Mouse (Mus musculus): ENCODE results near the gene Lsm12. TPM values are rescaled to one million over a fixed set of nuclear protein-coding genes. Genes with fewer than 3 reads are reported as not detected.

Lsm12 gene
- polyA plus RNA-seq, 1 experiment from 2014 or later: 87.0 TPM

- Histone ChIP-seq H3K27me3 (replicated peaks) (no peaks in the 10 kb centered on the region), H3K9me3 (no peaks in the 10 kb centered on the region), H3K4me3 (no peak overlapping the region), H3K27ac (no peak overlapping the region), H3K4me2 (replicated peaks) (no peak overlapping the region), H3K9ac (no peak overlapping the region), H3K4me1 (0 out of 2 replicates have a peak, but pooled peaks cover 2% of the 10 kb centered on the region), H3K36me3 (peaks cover 89% of the 10 kb centered on the region)
- WGBS: 87% methylated on average over 21 of the region's 21 CpGs
- ATAC-seq (ENCODE audit: low FRiP score, low read depth): no peak
Measured at GRCm38 (mm10) chr11:102196018-102196797, 11.1 kb upstream of the Lsm12 start.

DNA sequence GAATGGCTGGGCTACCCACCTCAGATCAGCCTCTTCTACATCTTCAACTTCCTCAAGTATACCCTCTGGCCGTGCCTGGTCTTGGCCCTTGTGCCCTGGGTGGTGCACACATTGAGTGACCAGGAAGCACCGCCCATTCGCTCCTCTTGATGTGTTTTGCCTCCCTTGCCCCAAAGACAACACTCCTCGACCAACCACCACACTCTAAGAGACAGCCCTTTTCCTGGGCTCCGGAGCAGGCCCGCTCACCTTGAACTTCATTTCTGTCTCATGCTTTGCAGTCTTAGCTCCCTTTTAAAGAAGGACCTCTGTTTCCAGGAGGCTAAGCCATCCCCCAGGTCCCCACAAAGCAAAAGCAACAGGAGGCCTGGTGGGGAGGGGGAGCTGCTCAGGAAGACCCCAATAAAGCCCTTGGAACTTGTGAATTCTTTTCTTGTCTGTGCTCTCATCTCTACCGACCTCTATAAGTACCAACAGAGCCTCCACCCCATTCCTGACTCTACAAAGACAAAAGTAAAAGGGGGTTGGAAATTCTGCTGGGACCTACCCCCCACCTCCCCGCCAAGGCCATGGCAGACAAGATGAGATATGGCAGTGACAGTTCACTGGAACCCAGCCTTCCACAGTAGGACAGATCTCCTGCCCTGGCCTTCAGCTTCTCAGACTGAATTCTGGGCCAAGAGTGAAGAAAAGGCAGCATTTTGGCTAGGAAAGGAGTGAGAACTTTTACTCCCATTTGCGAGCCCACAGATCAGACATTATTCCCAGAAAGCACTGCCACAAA is 8.8 kb upstream of the Lsm12 start:
- no peak for ATAC-seq (ENCODE audit: low FRiP score, low read depth)
- Histone ChIP-seq H3K4me2 (replicated peaks) (no peak overlapping the region), H3K4me1 (peaks cover 21% of the 10 kb centered on the region), H3K9ac (no peak overlapping the region), H3K4me3 (no peak overlapping the region), H3K36me3 (peaks cover 66% of the 10 kb centered on the region), H3K27ac (no peak overlapping the region), H3K9me3 (no peaks in the 10 kb centered on the region), H3K27me3 (replicated peaks) (no peaks in the 10 kb centered on the region)
- 72% methylated on average over 9 of the region's 9 CpGs for WGBS

- no peaks in the 10 kb centered on the region for H3K9me3 ChIP-seq
- 27% methylated on average over 4 of the region's 4 CpGs for WGBS
- H3K36me3 ChIP-seq: peaks cover 36% of the 10 kb centered on the region
- peak overlapping the region; percentile 63 for H3K4me2 ChIP-seq (replicated peaks)
- no peak overlapping the region; the same call in 1 of the 2 replicates for H3K9ac ChIP-seq
- ATAC-seq (ENCODE audit: low FRiP score, low read depth): no peak
- no peak overlapping the region for H3K27ac ChIP-seq
- no peaks in the 10 kb centered on the region for H3K27me3 ChIP-seq (replicated peaks)
- no peak overlapping the region for H3K4me3 ChIP-seq
- peaks cover 21% of the 10 kb centered on the region for H3K4me1 ChIP-seq
Measured at GRCm38 (mm10) chr11:102190848-102191247, 5.8 kb upstream of the Lsm12 start.

DNA sequence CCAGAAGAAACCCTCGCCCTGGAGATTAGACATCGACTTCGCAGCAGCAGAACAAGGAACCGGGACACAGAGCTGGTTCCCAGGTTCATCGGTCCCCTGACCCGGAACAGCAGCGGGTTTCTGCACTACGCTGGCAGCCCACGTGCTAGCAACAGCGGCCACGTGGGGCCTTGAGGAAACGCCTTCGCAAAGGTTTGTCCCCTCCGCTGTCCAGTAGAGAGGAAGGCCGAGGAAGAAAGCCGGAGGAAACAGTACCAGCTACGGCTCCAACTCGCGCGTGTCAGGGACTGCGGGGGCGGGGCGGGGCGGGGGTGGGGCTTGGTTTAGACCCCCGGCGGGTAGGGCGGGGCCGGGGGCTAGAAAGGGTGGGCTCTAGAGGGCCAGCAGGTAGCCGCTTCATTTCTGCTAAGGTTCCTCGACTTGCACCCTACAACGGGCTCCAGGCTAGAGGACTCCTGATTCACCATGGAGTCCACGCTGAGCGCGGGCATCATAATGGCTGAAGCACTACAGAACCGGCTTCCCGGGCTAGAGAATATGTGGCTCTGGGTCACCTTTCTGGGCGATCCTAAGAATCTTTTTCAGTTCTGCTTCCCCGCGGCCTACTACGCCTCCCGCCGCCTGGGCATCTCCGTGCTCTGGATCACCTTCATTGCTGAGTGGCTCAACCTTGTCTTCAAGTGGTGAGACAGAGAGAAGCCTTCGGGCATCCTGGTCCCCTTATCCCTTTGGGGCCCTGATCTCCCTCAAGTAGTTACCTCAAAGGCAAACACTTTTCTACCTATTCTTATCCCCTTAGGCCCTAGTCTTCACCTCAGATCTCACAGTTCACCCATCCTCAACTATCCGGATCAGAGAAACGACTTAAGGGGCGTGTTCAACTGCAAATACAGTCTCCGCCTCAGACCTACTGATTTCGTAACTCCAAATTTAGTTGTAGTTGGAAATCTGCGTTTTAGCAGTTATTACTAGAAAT is 4.7 kb upstream of the Lsm12 start, which contains the start of gene G6pc3:
TSS of gene G6pc3 (plus strand) at position 160 of the 976 bp plus-strand sequence.
- H3K36me3 ChIP-seq: peaks cover 26% of the 10 kb centered on the region
- 3% methylated on average over 50 of the region's 50 CpGs for WGBS
- peak within 1 kb of the TSS; percentile 47 for H3K4me3 ChIP-seq
- H3K4me1 ChIP-seq: peaks cover 21% of the 10 kb centered on the region
- peak within 1 kb of the TSS; percentile 62 for H3K9ac ChIP-seq
- no peaks in the 10 kb centered on the region for H3K9me3 ChIP-seq
- no peak within 1 kb of the TSS for H3K27ac ChIP-seq
- ATAC-seq (ENCODE audit: low FRiP score, low read depth): peak; percentile 74
- H3K27me3 ChIP-seq (replicated peaks): no peaks in the 10 kb centered on the region
- H3K4me2 ChIP-seq (replicated peaks): peak within 1 kb of the TSS; percentile 63

- Histone ChIP-seq H3K4me3 (peak overlapping the region; percentile 47), H3K36me3 (peaks cover 20% of the 10 kb centered on the region), H3K27ac (no peak overlapping the region), H3K4me2 (replicated peaks) (peak overlapping the region; percentile 63), H3K4me1 (peaks cover 25% of the 10 kb centered on the region), H3K27me3 (replicated peaks) (no peaks in the 10 kb centered on the region), H3K9ac (no peak overlapping the region; the same call in 1 of the 2 replicates), H3K9me3 (no peaks in the 10 kb centered on the region)
- no peak for ATAC-seq (ENCODE audit: low FRiP score, low read depth)
- WGBS: 76% methylated on average over 6 of the region's 6 CpGs
Measured at GRCm38 (mm10) chr11:102188980-102189379, 3.9 kb upstream of the Lsm12 start.

DNA sequence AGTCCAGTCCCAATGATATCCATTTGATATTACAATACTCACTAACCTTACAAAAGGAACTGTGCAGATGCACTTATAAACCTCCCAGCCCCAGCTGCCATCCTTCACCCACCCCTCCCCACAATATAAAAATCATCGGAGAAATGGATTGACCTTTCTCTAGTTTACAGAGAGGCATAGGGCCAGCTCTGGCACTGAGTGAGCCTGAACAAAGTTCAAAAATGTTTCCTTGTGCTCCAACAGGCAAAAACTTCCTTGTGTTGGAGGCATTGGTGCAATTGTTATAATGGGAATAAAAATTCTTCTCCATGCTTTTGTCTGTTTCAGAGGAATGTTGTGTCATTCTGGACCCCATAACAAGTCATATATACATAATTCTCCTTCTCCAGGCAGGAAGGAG is 1.1 kb upstream of the Lsm12 start:
- H3K27ac ChIP-seq: no peak overlapping the region
- no peaks in the 10 kb centered on the region for H3K9me3 ChIP-seq
- H3K36me3 ChIP-seq: peaks cover 12% of the 10 kb centered on the region
- no peak overlapping the region for H3K4me3 ChIP-seq
- H3K9ac ChIP-seq: no peak overlapping the region
- H3K4me2 ChIP-seq (replicated peaks): no peak overlapping the region
- H3K27me3 ChIP-seq (replicated peaks): no peaks in the 10 kb centered on the region
- ATAC-seq (ENCODE audit: low FRiP score, low read depth): no peak
- WGBS: 90% methylated on average over 1 of the region's 1 CpGs
- peaks cover 34% of the 10 kb centered on the region for H3K4me1 ChIP-seq

DNA sequence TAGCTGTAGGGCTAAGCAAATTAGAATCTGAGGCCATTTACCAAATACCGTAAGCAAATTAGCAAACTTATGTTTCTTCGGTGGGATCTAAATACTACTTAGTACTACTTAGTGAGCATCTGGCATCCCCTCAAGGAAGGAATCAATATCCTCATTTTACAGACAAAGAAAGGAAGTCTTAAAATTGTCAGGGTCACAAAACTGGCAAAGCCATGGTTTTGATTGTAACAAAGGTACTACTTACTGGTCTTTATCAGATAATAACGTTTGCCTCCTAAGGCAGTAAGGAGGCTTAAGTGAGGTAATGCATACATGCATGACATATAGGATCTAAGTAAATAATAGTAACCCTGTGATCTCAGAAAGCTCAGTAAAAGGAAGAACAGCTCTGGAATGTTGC is 581 bp upstream of the Lsm12 start:
- 62% methylated on average over 3 of the region's 3 CpGs for WGBS
- Histone ChIP-seq H3K4me2 (replicated peaks) (peak overlapping the region; percentile 83), H3K4me3 (peak overlapping the region; percentile 83; the same call in 1 of the 2 replicates), H3K9ac (peak overlapping the region; percentile 86; the same call in 1 of the 2 replicates), H3K36me3 (peaks cover 13% of the 10 kb centered on the region), H3K27ac (no peak overlapping the region), H3K4me1 (peaks cover 28% of the 10 kb centered on the region), H3K27me3 (replicated peaks) (no peaks in the 10 kb centered on the region), H3K9me3 (no peaks in the 10 kb centered on the region)
- no peak for ATAC-seq (ENCODE audit: low FRiP score, low read depth)

DNA sequence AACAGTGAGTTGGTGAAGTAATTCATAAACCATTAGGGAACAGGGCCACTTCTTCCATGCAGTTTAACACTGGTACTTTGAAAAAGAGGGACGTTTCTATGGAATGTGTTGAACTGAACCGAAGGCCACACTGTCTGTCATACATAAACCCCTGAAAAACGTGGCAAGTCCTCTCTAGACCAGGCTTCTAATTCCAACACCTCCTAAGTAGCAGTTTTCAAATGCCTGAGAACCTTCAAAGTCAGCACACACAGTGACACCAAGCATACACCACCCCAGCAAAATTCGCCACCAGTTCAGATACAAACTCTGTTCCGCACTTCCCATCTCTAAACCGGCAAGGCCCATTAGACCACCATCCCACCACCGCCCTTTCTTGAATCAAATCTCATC is 847 bp downstream of the Lsm12 start:
- Histone ChIP-seq H3K27me3 (replicated peaks) (no peaks in the 10 kb centered on the region), H3K4me3 (peak overlapping the region; percentile 83), H3K36me3 (peaks cover 22% of the 10 kb centered on the region), H3K27ac (peak overlapping the region; percentile 91), H3K4me1 (peaks cover 21% of the 10 kb centered on the region), H3K9me3 (no peaks in the 10 kb centered on the region), H3K9ac (peak overlapping the region; percentile 86), H3K4me2 (replicated peaks) (peak overlapping the region; percentile 83)
- no peak for ATAC-seq (ENCODE audit: low FRiP score, low read depth)
- 5% methylated on average over 7 of the region's 7 CpGs for WGBS

DNA sequence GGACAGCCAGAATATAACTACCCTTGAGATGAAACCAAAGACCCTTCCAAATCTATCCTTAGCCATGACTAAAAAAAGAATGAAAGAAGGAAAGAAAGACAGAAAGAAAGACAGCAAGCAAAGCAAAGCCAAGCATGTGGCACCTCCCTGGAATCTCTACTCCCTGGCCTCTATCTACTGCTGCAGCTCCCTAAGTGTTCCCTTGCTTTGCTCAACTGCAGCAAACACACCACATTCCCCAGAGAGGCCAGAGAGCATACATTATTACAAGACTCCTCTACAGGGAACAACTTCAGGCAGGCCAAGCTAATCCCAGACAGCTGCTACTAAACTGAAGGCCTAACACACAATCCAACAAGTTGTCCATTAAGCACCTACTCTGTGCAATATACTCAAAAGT is 5.3 kb downstream of the Lsm12 start:
- no peak for ATAC-seq (ENCODE audit: low FRiP score, low read depth)
- no peak overlapping the region for H3K9ac ChIP-seq

GRCm38 (mm10) chr11:102168689-102169088 is 16.4 kb downstream of the Lsm12 start:
- Histone ChIP-seq H3K9ac (no peak overlapping the region), H3K27me3 (replicated peaks) (no peaks in the 10 kb centered on the region), H3K36me3 (peaks cover 56% of the 10 kb centered on the region), H3K9me3 (no peaks in the 10 kb centered on the region), H3K27ac (no peak overlapping the region), H3K4me1 (no peaks in the 10 kb centered on the region), H3K4me3 (no peak overlapping the region), H3K4me2 (replicated peaks) (no peak overlapping the region)
- ATAC-seq (ENCODE audit: low FRiP score, low read depth): no peak
- 88% methylated on average over 5 of the region's 5 CpGs for WGBS

More for the DNA sequence above, 5.3 kb downstream of the Lsm12 start:
- peaks cover 48% of the 10 kb centered on the region for H3K36me3 ChIP-seq
- H3K27ac ChIP-seq: no peak overlapping the region
- no peaks in the 10 kb centered on the region for H3K9me3 ChIP-seq
- H3K27me3 ChIP-seq (replicated peaks): no peaks in the 10 kb centered on the region
- H3K4me1 ChIP-seq: peaks cover 19% of the 10 kb centered on the region
- no peak overlapping the region for H3K4me2 ChIP-seq (replicated peaks)
- no peak overlapping the region for H3K4me3 ChIP-seq

- Histone ChIP-seq H3K27me3 (replicated peaks) (no peaks in the 10 kb centered on the region), H3K4me1 (no peaks in the 10 kb centered on the region), H3K9me3 (no peaks in the 10 kb centered on the region), H3K4me3 (no peak overlapping the region), H3K27ac (no peak overlapping the region), H3K9ac (no peak overlapping the region), H3K4me2 (replicated peaks) (no peak overlapping the region), H3K36me3 (peaks cover 63% of the 10 kb centered on the region)
- WGBS: 90% methylated on average over 5 of the region's 5 CpGs
- ATAC-seq (ENCODE audit: low FRiP score, low read depth): no peak
Measured at GRCm38 (mm10) chr11:102167539-102167938, 17.6 kb downstream of the Lsm12 start.

Measured in neural tube, embryonic 12.5 days (tissue).